Mouse (Mus musculus) limb, embryonic 15.5 days (tissue): ENCODE measurements around the gene Fxn. TPM values are rescaled to one million over a fixed set of nuclear protein-coding genes. Genes with fewer than 3 reads are reported as not detected.

Experiments used
- ATAC-seq: fragments of 200-750 bp; cut with Nextera tagmentation; 2 replicates; pipeline ENCODE4 v1.8.0; 2017; ENCODE audit warnings: low read depth, moderate TSS enrichment; ENCODE audit not compliant: insufficient number of reproducible peaks, low FRiP score, low TSS enrichment
- H3K27ac ChIP-seq: fragments of 300-500 bp; sonication (generic); 2 replicates; pipeline ENCODE4 v1.5.1; 2015; ENCODE audit warnings: moderate library complexity, mild to moderate bottlenecking, inconsistent platforms
- H3K27me3 ChIP-seq: fragments of 300-500 bp; sonication (generic); 2 replicates; pipeline ENCODE4 v1.6.1; 2015; ENCODE audit warnings: inconsistent platforms
- H3K36me3 ChIP-seq: fragments of 300-500 bp; sonication (generic); 2 replicates; pipeline ENCODE4 v1.6.1; 2015; ENCODE audit warnings: inconsistent platforms
- H3K4me1 ChIP-seq: fragments of 300-500 bp; sonication (generic); 2 replicates; pipeline ENCODE4 v1.6.1; 2015; ENCODE audit warnings: inconsistent platforms
- H3K4me2 ChIP-seq: fragments of 300-500 bp; sonication (generic); 2 replicates; pipeline ENCODE4 v1.6.1; 2015; ENCODE audit warnings: mild to moderate bottlenecking, inconsistent platforms
- H3K4me3 ChIP-seq: fragments of 300-500 bp; sonication (generic); 2 replicates; pipeline ENCODE4 v1.5.1; 2015; ENCODE audit warnings: mild to moderate bottlenecking, inconsistent platforms
- H3K9ac ChIP-seq: fragments of 300-500 bp; sonication (generic); 2 replicates; pipeline ENCODE4 v1.6.1; 2015; ENCODE audit warnings: inconsistent platforms
- H3K9me3 ChIP-seq: fragments of 300-500 bp; sonication (generic); 2 replicates; pipeline ENCODE4 v1.6.1; 2016; ENCODE audit warnings: inconsistent platforms
- WGBS: fragments of 180-500 bp; shearing (Covaris S2); methylation state at CpG from one replicate; pipeline ENCODE4 v1.1.7; 2015; 5-methylcytosine and 5-hydroxymethylcytosine counted together
- polyA plus RNA-seq: library from polyadenylated mRNA; unstranded; fragments of >200 nt; fragmentation: Nextera tagmentation; extraction: Ambion mirVana; gene quantifications from 2 replicates; pipeline ENCODE4 v1.2.1, GENCODE M21; 2015

The Fxn gene
- 36.0 and 38.6 TPM in 2 replicates for polyA plus RNA-seq

- under 1% methylated on average over 15 of the region's 22 CpGs for WGBS
- peak; percentile 86 for ATAC-seq
Measured at GRCm38 (mm10) chr19:24280601-24281228, at the start of gene Fxn. Gene Fxn (minus strand): TSS chr19:24280605.

DNA sequence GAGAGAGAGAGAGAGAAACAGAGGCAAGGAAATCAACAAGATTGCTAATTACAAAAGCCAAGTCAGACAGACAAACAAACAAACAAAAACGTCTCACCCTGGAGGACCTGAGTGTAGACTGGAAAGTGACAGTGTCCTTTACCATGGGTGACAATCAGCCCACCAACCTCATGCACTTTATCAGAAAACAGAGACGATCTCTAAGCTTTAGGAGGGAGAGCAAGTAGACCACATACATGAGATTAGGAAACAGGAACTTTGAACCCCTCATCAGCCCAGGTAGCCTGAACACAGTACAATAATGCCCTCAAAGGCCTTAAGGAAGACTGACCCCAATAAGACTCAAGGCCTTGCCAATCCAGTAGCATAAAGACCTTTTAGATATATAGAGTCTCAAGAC is 47.5 kb upstream of the Fxn start:
- WGBS = 59% methylated on average over 2 of the region's 2 CpGs
- no peak for ATAC-seq

More at GRCm38 (mm10) chr19:24280601-24281228, at the start of gene Fxn:
- H3K36me3 ChIP-seq = no peaks in the 10 kb centered on the region
- no peaks in the 10 kb centered on the region for H3K27me3 ChIP-seq
- no peaks in the 10 kb centered on the region; the same call in 1 of the 2 replicates for H3K9me3 ChIP-seq
- peak within 1 kb of the TSS; percentile 93 for H3K27ac ChIP-seq
- peaks cover 11% of the 10 kb centered on the region for H3K4me1 ChIP-seq
- H3K4me2 ChIP-seq = peak within 1 kb of the TSS; percentile 89
- peak within 1 kb of the TSS; percentile 63 for H3K9ac ChIP-seq
- peak within 1 kb of the TSS; percentile 73 for H3K4me3 ChIP-seq

GRCm38 (mm10) chr19:24326969-24327368 is 46.6 kb upstream of the Fxn start:
- no peak for ATAC-seq
- no peaks in the 10 kb centered on the region for H3K27me3 ChIP-seq
- no peak overlapping the region for H3K4me3 ChIP-seq
- H3K9ac ChIP-seq = no peak overlapping the region
- H3K9me3 ChIP-seq = no peaks in the 10 kb centered on the region
- no peaks in the 10 kb centered on the region for H3K36me3 ChIP-seq
- peaks cover 7% of the 10 kb centered on the region; the same call in 1 of the 2 replicates for H3K4me1 ChIP-seq
- WGBS = 38% methylated on average over 1 of the region's 1 CpGs
- no peak overlapping the region for H3K27ac ChIP-seq
- no peak overlapping the region for H3K4me2 ChIP-seq

More for the DNA sequence above, 47.5 kb upstream of the Fxn start:
- Histone ChIP-seq H3K27ac (no peak overlapping the region), H3K4me2 (no peak overlapping the region), H3K27me3 (no peaks in the 10 kb centered on the region), H3K4me1 (peaks cover 7% of the 10 kb centered on the region; the same call in 1 of the 2 replicates), H3K9ac (no peak overlapping the region), H3K9me3 (no peaks in the 10 kb centered on the region), H3K4me3 (no peak overlapping the region), H3K36me3 (no peaks in the 10 kb centered on the region)

DNA sequence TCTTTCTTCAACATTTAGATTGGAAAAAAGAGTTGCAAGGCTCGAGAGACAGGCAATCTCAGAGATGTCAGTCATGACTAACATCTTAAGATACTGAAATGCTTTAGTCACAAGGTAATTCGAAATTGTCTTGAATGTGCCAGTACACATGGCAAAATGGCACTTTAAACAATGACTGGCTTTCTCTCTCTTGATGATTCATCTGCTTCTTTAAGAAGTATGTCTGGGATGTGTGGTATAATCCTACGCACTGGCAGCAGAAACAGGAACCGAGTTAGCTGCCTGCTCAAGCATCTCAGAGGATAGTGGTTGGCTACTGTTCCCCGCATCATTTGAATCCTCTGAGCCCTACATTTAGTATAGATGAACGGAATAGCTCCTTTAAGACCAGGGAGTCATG is 45.3 kb upstream of the Fxn start:
- H3K4me2 ChIP-seq = no peak overlapping the region
- no peak overlapping the region for H3K9ac ChIP-seq
- 78% methylated on average over 6 of the region's 6 CpGs for WGBS
- peaks cover 7% of the 10 kb centered on the region; the same call in 1 of the 2 replicates for H3K4me1 ChIP-seq
- no peaks in the 10 kb centered on the region for H3K36me3 ChIP-seq
- H3K27me3 ChIP-seq = no peaks in the 10 kb centered on the region
- H3K27ac ChIP-seq = no peak overlapping the region
- no peak for ATAC-seq
- H3K4me3 ChIP-seq = no peak overlapping the region
- H3K9me3 ChIP-seq = no peaks in the 10 kb centered on the region

- Histone ChIP-seq H3K4me2 (no peak overlapping the region), H3K27me3 (no peaks in the 10 kb centered on the region), H3K4me3 (no peak overlapping the region), H3K4me1 (peaks cover 7% of the 10 kb centered on the region; the same call in 1 of the 2 replicates), H3K9ac (no peak overlapping the region), H3K36me3 (no peaks in the 10 kb centered on the region), H3K9me3 (no peaks in the 10 kb centered on the region), H3K27ac (no peak overlapping the region)
- 44% methylated on average over 10 of the region's 10 CpGs for WGBS
- ATAC-seq = no peak
Measured at GRCm38 (mm10) chr19:24323841-24324613, 43.6 kb upstream of the Fxn start.

GRCm38 (mm10) chr19:24321900-24322311 is 41.5 kb upstream of the Fxn start:
- WGBS = 83% methylated on average over 8 of the region's 8 CpGs
- Histone ChIP-seq H3K36me3 (no peaks in the 10 kb centered on the region), H3K4me3 (no peak overlapping the region), H3K9me3 (no peaks in the 10 kb centered on the region), H3K9ac (no peak overlapping the region), H3K4me1 (peaks cover 7% of the 10 kb centered on the region; the same call in 1 of the 2 replicates), H3K4me2 (no peak overlapping the region), H3K27ac (no peak overlapping the region), H3K27me3 (no peaks in the 10 kb centered on the region)
- no peak for ATAC-seq

GRCm38 (mm10) chr19:24321211-24321899 is 41.0 kb upstream of the Fxn start:
- H3K9me3 ChIP-seq = no peaks in the 10 kb centered on the region
- no peak overlapping the region for H3K4me2 ChIP-seq
- H3K4me3 ChIP-seq = no peak overlapping the region
- no peak overlapping the region for H3K9ac ChIP-seq
- WGBS = 85% methylated on average over 6 of the region's 6 CpGs
- peaks cover 7% of the 10 kb centered on the region; the same call in 1 of the 2 replicates for H3K4me1 ChIP-seq
- H3K36me3 ChIP-seq = no peaks in the 10 kb centered on the region
- ATAC-seq = no peak
- no peaks in the 10 kb centered on the region for H3K27me3 ChIP-seq
- no peak overlapping the region for H3K27ac ChIP-seq

DNA sequence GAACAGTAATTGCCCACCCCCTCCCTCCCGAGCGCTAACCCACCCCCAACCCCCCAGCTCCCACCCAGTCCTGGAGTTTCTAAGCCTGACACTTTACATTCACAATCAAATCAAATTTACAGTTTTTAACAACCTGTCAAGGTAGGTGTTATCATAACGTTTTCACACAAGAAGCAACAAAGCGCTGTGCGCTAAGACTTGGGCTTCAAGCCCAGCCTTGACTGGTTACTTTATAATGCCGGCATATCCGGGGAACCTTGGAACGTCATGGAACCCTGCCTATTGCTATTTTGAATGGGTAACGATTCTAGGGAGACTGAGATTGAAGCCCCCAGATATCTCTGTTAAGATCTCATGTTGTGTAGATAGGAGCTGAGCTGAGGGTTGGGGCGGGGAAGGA is 37.8 kb upstream of the Fxn start:
- Histone ChIP-seq H3K4me2 (no peak overlapping the region), H3K9ac (no peak overlapping the region), H3K36me3 (no peaks in the 10 kb centered on the region), H3K27ac (no peak overlapping the region), H3K27me3 (no peaks in the 10 kb centered on the region), H3K4me1 (no peaks in the 10 kb centered on the region; the same call in 1 of the 2 replicates), H3K9me3 (no peaks in the 10 kb centered on the region), H3K4me3 (no peak overlapping the region)
- no peak for ATAC-seq
- whole genome bisulfite sequencing = 65% methylated on average over 10 of the region's 10 CpGs

DNA sequence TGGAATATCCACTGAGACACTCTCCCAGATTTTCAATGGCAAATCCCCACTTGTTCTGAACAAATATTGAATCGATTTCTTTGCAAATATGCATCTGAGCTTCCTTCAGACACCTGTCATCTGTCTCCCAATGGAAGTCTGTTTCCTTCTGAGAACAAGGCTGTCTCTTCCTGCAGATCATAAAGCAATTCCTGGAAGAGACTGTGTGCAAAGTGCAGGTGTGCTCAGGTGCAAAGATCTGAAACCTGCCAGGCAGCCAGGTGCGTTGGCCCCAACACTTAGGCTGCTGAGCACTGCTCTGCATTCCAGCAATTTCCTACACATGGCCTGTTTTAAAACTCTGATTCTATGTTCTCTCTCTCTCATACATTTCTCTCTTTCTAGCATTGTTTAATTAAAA is 37.3 kb upstream of the Fxn start:
- ATAC-seq = no peak
- Histone ChIP-seq H3K4me3 (no peak overlapping the region), H3K9me3 (no peaks in the 10 kb centered on the region), H3K4me1 (no peaks in the 10 kb centered on the region; the same call in 1 of the 2 replicates), H3K27ac (no peak overlapping the region), H3K27me3 (no peaks in the 10 kb centered on the region), H3K36me3 (no peaks in the 10 kb centered on the region), H3K9ac (no peak overlapping the region), H3K4me2 (no peak overlapping the region)
- WGBS = 60% methylated on average over 2 of the region's 2 CpGs

- H3K9ac ChIP-seq = no peak overlapping the region
Measured at GRCm38 (mm10) chr19:24317038-24317591, 36.7 kb upstream of the Fxn start.

DNA sequence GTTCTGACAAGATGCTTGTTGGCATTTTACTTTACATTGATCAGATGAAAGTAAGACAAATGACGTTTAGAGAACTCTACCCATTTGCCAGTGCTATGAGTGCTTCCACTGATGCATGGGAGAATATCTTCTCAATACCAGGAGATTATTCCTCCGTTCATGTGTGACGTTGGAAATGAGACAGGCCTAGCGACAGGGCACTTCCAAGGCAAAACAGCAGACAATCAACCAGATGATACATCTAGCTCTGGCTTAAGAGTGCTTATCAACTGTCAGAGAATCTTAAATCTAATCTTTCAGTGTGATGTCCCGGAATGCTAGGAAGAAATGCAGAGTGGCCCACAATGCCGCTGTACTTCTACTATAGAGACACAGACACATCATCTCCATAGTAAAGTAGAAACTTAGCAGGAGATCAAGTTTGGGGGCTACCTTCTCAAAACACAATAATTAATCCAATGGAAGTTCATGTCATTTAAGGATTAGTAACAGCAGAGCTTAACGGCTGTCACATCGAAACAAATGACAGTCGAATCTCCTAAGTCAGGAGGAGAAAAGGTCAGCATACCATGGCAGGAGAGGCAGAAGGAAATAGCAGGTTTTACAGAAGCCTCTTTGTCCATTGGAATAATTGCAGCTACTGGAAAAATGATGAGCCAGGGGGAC is 35.8 kb upstream of the Fxn start:
- no peak overlapping the region for H3K4me3 ChIP-seq
- no peaks in the 10 kb centered on the region for H3K27me3 ChIP-seq
- no peaks in the 10 kb centered on the region; the same call in 1 of the 2 replicates for H3K4me1 ChIP-seq
- H3K27ac ChIP-seq = no peak overlapping the region
- no peaks in the 10 kb centered on the region for H3K9me3 ChIP-seq
- H3K4me2 ChIP-seq = no peak overlapping the region
- no peaks in the 10 kb centered on the region for H3K36me3 ChIP-seq
- H3K9ac ChIP-seq = no peak overlapping the region
- ATAC-seq = no peak
- WGBS = 86% methylated on average over 9 of the region's 9 CpGs

More at GRCm38 (mm10) chr19:24317038-24317591, 36.7 kb upstream of the Fxn start:
- no peak for ATAC-seq
- Histone ChIP-seq H3K4me3 (no peak overlapping the region), H3K4me1 (no peaks in the 10 kb centered on the region; the same call in 1 of the 2 replicates), H3K27ac (no peak overlapping the region), H3K36me3 (no peaks in the 10 kb centered on the region), H3K4me2 (no peak overlapping the region), H3K27me3 (no peaks in the 10 kb centered on the region), H3K9me3 (no peaks in the 10 kb centered on the region)
- 59% methylated on average over 15 of the region's 15 CpGs for WGBS
